Mouse (Mus musculus) liver, embryonic 14.5 days (tissue): Measurements from ENCODE around the gene Atf7ip.

ENCODE experiments used
- CTCF ChIP-seq: IDR thresholded peaks from 2 replicates; pipeline ENCODE4 v1.5.1; 2016; ENCODE audit warnings: antibody characterized with exemption, low read depth, control low read depth
- EP300 ChIP-seq: IDR thresholded peaks from 2 replicates; pipeline ENCODE4 v1.6.1; 2016; ENCODE audit warnings: antibody characterized with exemption, low read depth

DNA sequence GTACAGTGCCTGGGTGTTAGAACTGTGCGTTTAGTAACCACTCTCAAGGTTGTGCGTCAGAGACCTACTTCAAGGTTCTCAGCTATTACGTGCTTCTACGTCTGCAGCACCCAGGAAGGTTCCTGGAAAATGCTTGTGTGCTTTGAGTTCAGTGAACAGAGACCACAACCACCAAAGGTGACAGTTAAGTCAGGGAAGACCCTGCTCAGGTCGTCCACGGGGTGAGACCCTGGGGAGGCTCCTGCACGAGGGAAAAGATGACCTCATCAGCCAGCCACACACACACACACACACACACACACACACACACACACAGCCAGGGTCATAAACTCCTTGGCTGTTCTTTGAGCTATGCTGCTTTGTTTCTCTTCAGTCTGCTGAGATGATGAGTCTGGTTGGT is 96.6 kb downstream of the Atf7ip start:
- TF ChIP-seq CTCF (no peak), EP300 (no peak)
